Mouse (Mus musculus): ENCODE results near the gene Ubr4. TPM values are rescaled to one million over a fixed set of nuclear protein-coding genes. Genes with fewer than 3 reads are reported as not detected.

The Ubr4 gene
- polyA plus RNA-seq (2015; fragmentation: Nextera tagmentation; extraction: Ambion mirVana): 66.4 and 72.2 TPM in 2 replicates

- H3K9me3 ChIP-seq (replicated peaks): no peaks in the 10 kb centered on the region
- H3K4me3 ChIP-seq (replicated peaks): peak within 1 kb of the TSS; percentile 80
- peak within 1 kb of the TSS; percentile 86 for H3K4me2 ChIP-seq
- under 1% methylated on average over 64 of the region's 64 CpGs for WGBS
- H3K27me3 ChIP-seq: no peaks in the 10 kb centered on the region
- peak within 1 kb of the TSS; percentile 98 for H3K27ac ChIP-seq
- H3K9ac ChIP-seq: peak within 1 kb of the TSS; percentile 71
- peaks cover 23% of the 10 kb centered on the region for H3K4me1 ChIP-seq
- peak; percentile 94 for ATAC-seq (replicated peaks; ENCODE audit: low FRiP score)
- H3K36me3 ChIP-seq: peaks cover 58% of the 10 kb centered on the region
Observed at GRCm38 (mm10) chr4:139351931-139352711, at the start of gene Ubr4, which contains the start of the genes Mrto4 and Emc1. Gene Ubr4 (plus strand): TSS chr4:139352609. Gene Mrto4 (minus strand): TSS chr4:139352576. Gene Emc1 (plus strand): TSS chr4:139352587.

GRCm38 (mm10) chr4:139305521-139305920 lies 46.9 kb upstream of the Ubr4 start:
- no peaks in the 10 kb centered on the region for H3K9me3 ChIP-seq (replicated peaks)
- no peak for ATAC-seq (replicated peaks; ENCODE audit: low FRiP score)
- WGBS: 90% methylated on average over 3 of the region's 3 CpGs
- no peak overlapping the region for H3K27ac ChIP-seq
- H3K36me3 ChIP-seq: peaks cover 39% of the 10 kb centered on the region
- H3K4me3 ChIP-seq (replicated peaks): no peak overlapping the region
- no peak overlapping the region for H3K4me2 ChIP-seq
- H3K27me3 ChIP-seq: no peaks in the 10 kb centered on the region
- no peak overlapping the region for H3K9ac ChIP-seq
- peaks cover 15% of the 10 kb centered on the region for H3K4me1 ChIP-seq

- H3K27ac ChIP-seq: no peak overlapping the region
- no peak overlapping the region for H3K4me3 ChIP-seq (replicated peaks)
- H3K4me2 ChIP-seq: no peak overlapping the region
- peaks cover 30% of the 10 kb centered on the region for H3K4me1 ChIP-seq
- H3K9ac ChIP-seq: no peak overlapping the region
- peaks cover 15% of the 10 kb centered on the region; the same call in 1 of the 2 replicates for H3K36me3 ChIP-seq
- WGBS: 87% methylated on average over 5 of the region's 5 CpGs
- H3K9me3 ChIP-seq (replicated peaks): no peaks in the 10 kb centered on the region
- H3K27me3 ChIP-seq: no peaks in the 10 kb centered on the region
- no peak for ATAC-seq (replicated peaks; ENCODE audit: low FRiP score)
Observed at GRCm38 (mm10) chr4:139307916-139308315, 44.5 kb upstream of the Ubr4 start.

- Histone ChIP-seq H3K9me3 (replicated peaks) (no peaks in the 10 kb centered on the region), H3K4me2 (peak overlapping the region; percentile 95), H3K36me3 (peaks cover 19% of the 10 kb centered on the region), H3K4me1 (peaks cover 30% of the 10 kb centered on the region), H3K4me3 (replicated peaks) (peak overlapping the region; percentile 94), H3K27me3 (no peaks in the 10 kb centered on the region), H3K27ac (peak overlapping the region; percentile 93; the same call in 1 of the 2 replicates), H3K9ac (peak overlapping the region; percentile 97)
- WGBS: 22% methylated on average over 6 of the region's 6 CpGs
- no peak for ATAC-seq (replicated peaks; ENCODE audit: low FRiP score)
Observed at GRCm38 (mm10) chr4:139309651-139310050, 42.8 kb upstream of the Ubr4 start.

GRCm38 (mm10) chr4:139310171-139310898 lies 42.1 kb upstream of the Ubr4 start, which contains the start of the genes Pqlc2 and Akr7a5:
Gene Pqlc2 (minus strand): TSS chr4:139310708.
Gene Akr7a5 (plus strand): TSS chr4:139310744.
- Histone ChIP-seq H3K4me1 (peaks cover 30% of the 10 kb centered on the region), H3K27ac (peak within 1 kb of the TSS; percentile 93), H3K9me3 (replicated peaks) (no peaks in the 10 kb centered on the region), H3K4me2 (peak within 1 kb of the TSS; percentile 95), H3K36me3 (peaks cover 20% of the 10 kb centered on the region), H3K9ac (peak within 1 kb of the TSS; percentile 97), H3K4me3 (replicated peaks) (peak within 1 kb of the TSS; percentile 94), H3K27me3 (no peaks in the 10 kb centered on the region)
- under 1% methylated on average over 63 of the region's 63 CpGs for WGBS
- ATAC-seq (replicated peaks; ENCODE audit: low FRiP score): peak; percentile 85

GRCm38 (mm10) chr4:139310899-139311701 lies 41.3 kb upstream of the Ubr4 start:
- under 1% methylated on average over 53 of the region's 53 CpGs for WGBS

GRCm38 (mm10) chr4:139311707-139312106 lies 40.7 kb upstream of the Ubr4 start:
- WGBS: 6% methylated on average over 14 of the region's 14 CpGs
- H3K4me3 ChIP-seq (replicated peaks): peak overlapping the region; percentile 94
- 0 out of 2 replicates have a peak, but pooled peaks have one; percentile 12 for ATAC-seq (replicated peaks; ENCODE audit: low FRiP score)
- peaks cover 28% of the 10 kb centered on the region for H3K36me3 ChIP-seq
- peak overlapping the region; percentile 95 for H3K4me2 ChIP-seq
- H3K4me1 ChIP-seq: peaks cover 30% of the 10 kb centered on the region
- peak overlapping the region; percentile 93 for H3K27ac ChIP-seq
- no peaks in the 10 kb centered on the region for H3K9me3 ChIP-seq (replicated peaks)
- H3K27me3 ChIP-seq: no peaks in the 10 kb centered on the region
- H3K9ac ChIP-seq: peak overlapping the region; percentile 97

More at GRCm38 (mm10) chr4:139310899-139311701, 41.3 kb upstream of the Ubr4 start:
- peaks cover 28% of the 10 kb centered on the region for H3K36me3 ChIP-seq
- peak overlapping the region; percentile 93 for H3K27ac ChIP-seq
- H3K9me3 ChIP-seq (replicated peaks): no peaks in the 10 kb centered on the region
- H3K4me1 ChIP-seq: peaks cover 30% of the 10 kb centered on the region
- H3K4me3 ChIP-seq (replicated peaks): peak overlapping the region; percentile 94
- peak; percentile 81; the same call in 1 of the 2 replicates for ATAC-seq (replicated peaks; ENCODE audit: low FRiP score)
- peak overlapping the region; percentile 95 for H3K4me2 ChIP-seq
- H3K9ac ChIP-seq: peak overlapping the region; percentile 97
- no peaks in the 10 kb centered on the region for H3K27me3 ChIP-seq

- 73% methylated on average over 4 of the region's 4 CpGs for WGBS
Observed at GRCm38 (mm10) chr4:139312632-139313031, 39.8 kb upstream of the Ubr4 start.

GRCm38 (mm10) chr4:139318449-139318848 lies 34.0 kb upstream of the Ubr4 start:
- Histone ChIP-seq H3K27me3 (no peaks in the 10 kb centered on the region), H3K4me1 (no peaks in the 10 kb centered on the region; the same call in 1 of the 2 replicates), H3K4me3 (replicated peaks) (no peak overlapping the region), H3K36me3 (peaks cover 63% of the 10 kb centered on the region), H3K27ac (no peak overlapping the region), H3K9me3 (replicated peaks) (no peaks in the 10 kb centered on the region), H3K9ac (no peak overlapping the region), H3K4me2 (no peak overlapping the region)
- WGBS: 92% methylated on average over 11 of the region's 11 CpGs
- no peak for ATAC-seq (replicated peaks; ENCODE audit: low FRiP score)

More at GRCm38 (mm10) chr4:139312632-139313031, 39.8 kb upstream of the Ubr4 start:
- Histone ChIP-seq H3K4me2 (peak overlapping the region; percentile 95; the same call in 1 of the 2 replicates), H3K27me3 (no peaks in the 10 kb centered on the region), H3K9me3 (replicated peaks) (no peaks in the 10 kb centered on the region), H3K9ac (no peak overlapping the region), H3K36me3 (peaks cover 38% of the 10 kb centered on the region), H3K4me3 (replicated peaks) (no peak overlapping the region; the same call in 1 of the 2 replicates), H3K4me1 (peaks cover 30% of the 10 kb centered on the region), H3K27ac (no peak overlapping the region)
- no peak for ATAC-seq (replicated peaks; ENCODE audit: low FRiP score)

- WGBS: 88% methylated on average over 4 of the region's 4 CpGs
- Histone ChIP-seq H3K4me2 (no peak overlapping the region), H3K9me3 (replicated peaks) (no peaks in the 10 kb centered on the region), H3K9ac (no peak overlapping the region), H3K36me3 (peaks cover 53% of the 10 kb centered on the region), H3K4me3 (replicated peaks) (no peak overlapping the region), H3K4me1 (no peaks in the 10 kb centered on the region), H3K27ac (no peak overlapping the region), H3K27me3 (no peaks in the 10 kb centered on the region)
- no peak for ATAC-seq (replicated peaks; ENCODE audit: low FRiP score)
Observed at GRCm38 (mm10) chr4:139319740-139320139, 32.7 kb upstream of the Ubr4 start.

- Histone ChIP-seq H3K9me3 (replicated peaks) (no peaks in the 10 kb centered on the region), H3K4me3 (replicated peaks) (peak overlapping the region; percentile 31), H3K9ac (no peak overlapping the region), H3K4me1 (0 out of 2 replicates have a peak, but pooled peaks cover 8% of the 10 kb centered on the region), H3K27me3 (no peaks in the 10 kb centered on the region), H3K27ac (no peak overlapping the region), H3K36me3 (no peaks in the 10 kb centered on the region), H3K4me2 (peak overlapping the region; percentile 57)
- ATAC-seq (replicated peaks; ENCODE audit: low FRiP score): peak; percentile 86; the same call in 1 of the 2 replicates
- WGBS: 5% methylated on average over 10 of the region's 10 CpGs
Observed at GRCm38 (mm10) chr4:139330605-139331004, 21.8 kb upstream of the Ubr4 start.

Measured in kidney, embryonic 15.5 days (tissue).